Mouse (Mus musculus): Measurements from ENCODE around the gene Ppp1cc. TPM values are rescaled to one million over a fixed set of nuclear protein-coding genes. Genes with fewer than 3 reads are reported as not detected.

Ppp1cc gene
- 310 and 340 TPM in 2 replicates for total RNA-seq (2015; ENCODE audit: low replicate concordance)
- total RNA-seq (2017; ENCODE audit: low replicate concordance): 91.1 and 263 TPM in 2 replicates

- peak; percentile 85 for ATAC-seq (replicated peaks; ENCODE audit: low FRiP score, poor library complexity, severe bottlenecking)
Observed at GRCm38 (mm10) chr5:122157827-122158381, at the start of gene Ppp1cc. Gene Ppp1cc, plus strand, starts transcription at chr5:122158278.

GRCm38 (mm10) chr5:122109325-122110060 is 48.6 kb upstream of the Ppp1cc start:
- ATAC-seq (replicated peaks; ENCODE audit: low FRiP score, poor library complexity, severe bottlenecking): no peak

- ATAC-seq (replicated peaks; ENCODE audit: low FRiP score, poor library complexity, severe bottlenecking): no peak
Observed at GRCm38 (mm10) chr5:122110625-122111024, 47.5 kb upstream of the Ppp1cc start.

GRCm38 (mm10) chr5:122111091-122111932 is 46.8 kb upstream of the Ppp1cc start:
- ATAC-seq (replicated peaks; ENCODE audit: low FRiP score, poor library complexity, severe bottlenecking): no peak

DNA sequence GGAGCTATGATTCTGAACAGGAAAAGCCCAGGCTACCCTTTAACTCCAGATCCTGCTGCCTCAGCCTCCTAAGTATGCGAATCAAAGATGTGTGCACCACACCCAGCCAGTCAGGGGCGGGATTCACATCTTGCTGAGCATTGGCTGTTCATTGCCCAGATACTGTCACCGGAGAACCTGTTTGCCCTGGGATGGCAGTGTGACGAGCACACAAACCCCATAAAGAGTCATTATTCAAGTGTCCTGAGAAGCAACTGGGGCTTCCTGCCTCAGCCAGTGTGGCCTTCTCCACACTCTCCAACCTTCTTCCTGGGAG is 46.2 kb upstream of the Ppp1cc start:
- ATAC-seq (replicated peaks; ENCODE audit: low FRiP score, poor library complexity, severe bottlenecking): no peak

GRCm38 (mm10) chr5:122113450-122113849 is 44.6 kb upstream of the Ppp1cc start:
- no peak for ATAC-seq (replicated peaks; ENCODE audit: low FRiP score, poor library complexity, severe bottlenecking)

- ATAC-seq (replicated peaks; ENCODE audit: low FRiP score, poor library complexity, severe bottlenecking): 0 out of 2 replicates have a peak, but pooled peaks have one; percentile 56
Observed at GRCm38 (mm10) chr5:122114176-122114575, 43.9 kb upstream of the Ppp1cc start.

DNA sequence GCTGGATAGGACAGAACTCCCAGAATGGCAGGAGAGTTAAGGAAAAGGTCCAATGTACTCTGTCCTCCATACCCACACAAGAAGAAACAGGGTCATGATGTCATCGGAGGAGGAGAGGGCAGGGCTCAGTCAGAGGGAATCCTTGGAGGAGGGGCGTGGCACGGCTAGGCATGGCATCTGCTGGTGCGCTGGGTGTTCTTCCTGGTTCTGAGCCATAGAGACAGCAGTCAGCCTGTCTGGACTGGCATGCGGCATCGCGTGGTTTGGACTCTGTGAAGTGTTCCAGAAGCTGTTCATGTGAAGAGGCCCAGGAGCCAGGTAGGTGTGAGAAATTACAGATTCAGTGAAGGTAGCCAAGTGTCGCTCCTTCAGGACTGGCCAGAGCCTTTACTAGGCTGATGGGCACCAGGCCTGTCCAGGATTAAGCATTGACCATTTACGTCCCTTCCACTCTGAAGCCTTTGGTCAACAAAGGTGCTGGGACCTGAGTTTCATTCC is 42.8 kb upstream of the Ppp1cc start:
- ATAC-seq (replicated peaks; ENCODE audit: low FRiP score, poor library complexity, severe bottlenecking): no peak

GRCm38 (mm10) chr5:122116243-122116642 is 41.8 kb upstream of the Ppp1cc start:
- ATAC-seq (replicated peaks; ENCODE audit: low FRiP score, poor library complexity, severe bottlenecking): 0 out of 2 replicates have a peak, but pooled peaks have one; percentile 43

DNA sequence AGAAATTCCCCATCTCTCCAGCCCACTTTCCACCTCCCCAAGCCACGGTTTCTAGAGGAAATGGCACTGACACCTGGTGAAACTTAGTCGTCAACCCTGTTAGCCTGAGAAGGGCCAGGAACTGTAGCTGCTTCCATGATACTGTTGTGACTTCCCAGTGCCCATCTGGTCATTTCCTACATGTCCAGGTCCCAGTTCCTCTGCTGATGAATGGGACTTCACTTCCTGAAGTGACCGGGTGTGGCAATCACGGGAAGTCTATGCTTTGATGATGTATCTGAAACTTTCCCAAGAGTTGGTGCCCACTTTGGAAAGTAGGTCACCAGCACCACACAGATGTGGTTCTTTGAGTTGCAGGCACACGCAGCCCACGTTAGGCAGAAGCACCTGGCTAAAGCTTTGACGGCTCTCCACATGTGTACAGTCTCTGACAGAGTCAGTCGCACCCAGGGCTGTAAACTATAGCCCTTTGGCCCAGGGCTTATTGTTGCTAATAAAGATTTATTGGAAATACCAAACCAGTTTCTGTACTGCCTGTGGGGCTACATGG is 32.8 kb upstream of the Ppp1cc start:
- no peak for ATAC-seq (replicated peaks; ENCODE audit: low FRiP score, poor library complexity, severe bottlenecking)

DNA sequence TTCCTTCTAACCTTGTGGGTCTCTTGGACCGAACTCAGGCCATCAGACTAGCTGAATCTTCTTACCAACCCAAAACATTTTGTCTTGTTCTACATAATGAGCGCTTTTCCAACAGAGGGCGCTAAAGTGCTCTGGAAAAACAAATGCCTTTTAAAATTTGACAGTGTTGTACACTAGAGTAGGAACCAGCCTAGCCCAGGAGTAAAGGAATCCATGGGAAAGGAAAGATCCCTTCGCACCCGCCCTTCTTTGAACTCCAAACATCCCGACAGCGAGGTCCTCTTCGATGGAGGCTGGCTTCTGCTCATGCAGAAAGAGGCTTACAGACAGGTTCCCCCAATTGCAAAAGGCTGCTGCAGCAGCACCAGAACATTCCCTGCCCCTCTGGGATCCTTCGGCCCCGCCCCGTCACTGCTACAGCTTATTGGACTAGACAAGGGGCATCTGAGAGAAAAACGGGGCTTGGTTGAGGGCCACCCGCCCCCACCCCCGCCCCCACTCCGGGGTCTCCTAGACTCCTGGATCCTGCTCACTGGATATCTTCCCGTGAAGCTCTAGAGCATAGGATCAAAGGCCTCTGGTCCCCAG is 28.9 kb upstream of the Ppp1cc start:
- ATAC-seq (replicated peaks; ENCODE audit: low FRiP score, poor library complexity, severe bottlenecking): no peak

GRCm38 (mm10) chr5:122130341-122130998 is 27.6 kb upstream of the Ppp1cc start:
- no peak for ATAC-seq (replicated peaks; ENCODE audit: low FRiP score, poor library complexity, severe bottlenecking)

DNA sequence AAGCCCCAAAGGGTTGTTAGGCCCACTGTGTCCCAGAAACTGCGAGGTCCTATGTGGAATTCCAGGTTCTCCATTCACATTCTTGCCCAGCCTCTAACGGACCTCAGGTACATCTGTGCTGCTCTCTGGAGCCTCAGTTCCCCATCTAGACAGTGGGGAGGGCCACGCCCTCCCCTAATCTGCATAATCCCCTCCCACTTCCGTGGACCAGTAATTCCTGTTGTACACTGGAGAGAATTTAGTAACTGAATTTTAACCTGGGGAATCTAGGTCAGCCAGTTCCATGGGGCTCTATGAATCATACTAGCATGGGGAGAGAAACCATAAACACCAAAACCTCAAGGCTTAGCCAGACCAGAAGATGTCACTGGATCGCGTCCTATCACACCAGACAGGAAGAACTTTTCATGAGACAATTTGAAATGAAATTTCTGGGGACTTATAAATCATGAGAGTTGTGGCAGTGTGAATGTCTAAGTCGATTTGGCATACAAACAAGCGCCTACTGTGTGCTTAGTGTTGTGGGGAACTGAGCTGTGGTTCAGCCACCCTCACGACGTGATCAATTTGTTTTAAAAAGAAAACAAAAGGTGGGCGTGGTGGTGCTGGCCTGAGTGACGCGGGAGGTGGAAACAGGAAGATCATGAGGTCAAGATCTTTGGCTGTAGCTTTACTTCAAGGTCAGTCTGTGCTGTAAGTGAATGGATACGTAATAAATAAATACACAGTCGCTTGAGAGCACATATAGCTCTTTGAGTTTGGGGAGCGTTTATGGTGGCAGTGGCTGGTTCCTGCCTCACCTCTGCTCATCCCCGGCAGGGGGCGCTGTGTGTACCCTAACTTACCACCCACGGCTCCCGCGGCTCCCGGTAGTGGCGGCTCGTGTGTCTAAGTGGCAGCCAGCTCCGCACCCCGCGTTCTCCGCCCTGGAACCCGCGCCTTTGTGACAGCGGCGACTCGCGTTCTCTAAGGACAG is 26.7 kb upstream of the Ppp1cc start:
- ATAC-seq (replicated peaks; ENCODE audit: low FRiP score, poor library complexity, severe bottlenecking): peak; percentile 90

GRCm38 (mm10) chr5:122132167-122133049 is 25.7 kb upstream of the Ppp1cc start:
- ATAC-seq (replicated peaks; ENCODE audit: low FRiP score, poor library complexity, severe bottlenecking): no peak

- ATAC-seq (replicated peaks; ENCODE audit: low FRiP score, poor library complexity, severe bottlenecking): no peak
Observed at GRCm38 (mm10) chr5:122133050-122133389, 25.1 kb upstream of the Ppp1cc start.

DNA sequence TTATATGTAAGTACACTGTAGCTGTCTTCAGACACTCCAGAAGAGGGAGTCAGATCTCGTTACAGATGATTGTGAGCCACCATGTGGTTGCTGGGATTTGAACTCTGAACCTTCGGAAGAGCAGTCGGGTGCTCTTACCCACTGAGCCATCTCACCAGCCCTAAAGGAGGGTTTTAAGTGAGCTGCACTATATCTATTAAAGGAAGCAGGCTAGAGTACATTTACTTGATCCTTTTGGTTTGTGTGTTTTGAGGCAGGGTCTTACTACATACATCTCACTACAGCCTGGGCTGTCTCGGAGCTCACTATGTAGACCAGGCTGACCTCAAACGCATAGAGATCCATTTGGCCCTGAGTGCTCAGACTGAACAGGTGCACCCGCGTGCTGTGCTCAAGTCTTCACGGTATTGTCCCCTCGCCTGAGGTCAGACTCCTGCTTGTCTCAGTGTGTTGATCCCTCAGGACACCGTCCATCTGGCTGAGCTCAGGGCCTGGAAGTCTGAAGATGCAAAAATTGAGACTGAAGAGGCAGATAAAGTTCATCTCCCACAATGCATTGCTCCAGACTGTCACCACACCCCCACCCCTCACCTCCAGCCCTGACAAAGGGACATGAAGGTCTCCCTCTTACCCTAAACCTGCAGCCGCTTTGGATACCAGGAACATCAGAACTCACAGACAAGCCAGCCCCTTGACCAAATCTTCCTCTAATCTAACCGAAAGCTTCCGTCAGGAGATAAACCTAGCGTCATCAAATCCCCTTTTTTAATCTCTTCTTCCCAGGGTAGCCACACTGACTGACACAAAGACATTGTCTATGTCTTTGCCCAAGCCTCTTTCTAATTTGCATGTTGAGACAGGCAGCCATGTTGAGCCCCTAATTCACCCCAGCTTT is 23.4 kb upstream of the Ppp1cc start:
- no peak for ATAC-seq (replicated peaks; ENCODE audit: low FRiP score, poor library complexity, severe bottlenecking)

Measured in erythroid progenitor cell, adult 5-6 weeks (primary cell).